Mouse (Mus musculus) urinary bladder, postnatal 4 days (tissue): ENCODE data around the gene Slc13a4.
A peak's percentile ranks its signal among the peaks of the same experiment; 100 is the strongest.

Experiments used
- DNase-seq, 2 experiments: peaks; one replicate each; pipeline ENCODE4 v3.0.0; 2021 to 2022; ENCODE audit warnings: low spot score in 2 of 2

The Slc13a4 gene

GRCm38 (mm10) chr6:35257626-35258190, 50.2 kb downstream of the Slc13a4 start:
- no peak for DNase-seq

GRCm38 (mm10) chr6:35256691-35257090, 51.2 kb downstream of the Slc13a4 start:
- no peak for DNase-seq

GRCm38 (mm10) chr6:35255017-35255416, 52.9 kb downstream of the Slc13a4 start:
- DNase-seq: no peak

- DNase-seq: no peak
Measured at GRCm38 (mm10) chr6:35254136-35254904, 53.6 kb downstream of the Slc13a4 start.

- no peak for DNase-seq
Measured at GRCm38 (mm10) chr6:35253474-35253873, 54.5 kb downstream of the Slc13a4 start.

- peak; percentile 88 to 91 for DNase-seq
Measured at GRCm38 (mm10) chr6:35252477-35253346, 55.2 kb downstream of the Slc13a4 start.

GRCm38 (mm10) chr6:35251807-35252476, 56.0 kb downstream of the Slc13a4 start:
- no peak for DNase-seq

GRCm38 (mm10) chr6:35245086-35245485, 62.8 kb downstream of the Slc13a4 start:
- no peak for DNase-seq

GRCm38 (mm10) chr6:35243989-35244388, 63.9 kb downstream of the Slc13a4 start:
- DNase-seq: no peak

- no peak for DNase-seq
Measured at GRCm38 (mm10) chr6:35243252-35243651, 64.7 kb downstream of the Slc13a4 start.

- DNase-seq: no peak
Measured at GRCm38 (mm10) chr6:35236108-35236785, 71.7 kb downstream of the Slc13a4 start.

- no peak for DNase-seq
Measured at GRCm38 (mm10) chr6:35229415-35229814, 78.5 kb downstream of the Slc13a4 start.

GRCm38 (mm10) chr6:35225696-35226095, 82.2 kb downstream of the Slc13a4 start:
- no peak for DNase-seq
